Mouse (Mus musculus) layer of hippocampus, postnatal 36 days (tissue): ENCODE results near the gene Skap1. TPM values are rescaled to one million over a fixed set of nuclear protein-coding genes. Genes with fewer than 3 reads are reported as not detected.

Experiments used
- DNase-seq, 2 experiments: peaks; one replicate each; pipeline ENCODE4 v3.0.0; 2022
- total RNA-seq, 2 experiments: library from RNA; stranded (reverse); gene quantifications; 2 replicates each; pipeline ENCODE4 v1.2.3; 2021

Gene Skap1
- total RNA-seq, 2 experiments from 2014 or later, result 0.60 to 1.0 TPM

- no peak for DNase-seq
Observed at GRCm38 (mm10) chr11:96786731-96787450, 322.5 kb downstream of the Skap1 start.

- DNase-seq, result peak; percentile 91
Observed at GRCm38 (mm10) chr11:96788871-96789795, 324.7 kb downstream of the Skap1 start, which contains the start of gene Cbx1. Gene Cbx1 (plus strand): TSS chr11:96789127.

GRCm38 (mm10) chr11:96789990-96790389 lies 325.6 kb downstream of the Skap1 start:
- no peak for DNase-seq

DNA sequence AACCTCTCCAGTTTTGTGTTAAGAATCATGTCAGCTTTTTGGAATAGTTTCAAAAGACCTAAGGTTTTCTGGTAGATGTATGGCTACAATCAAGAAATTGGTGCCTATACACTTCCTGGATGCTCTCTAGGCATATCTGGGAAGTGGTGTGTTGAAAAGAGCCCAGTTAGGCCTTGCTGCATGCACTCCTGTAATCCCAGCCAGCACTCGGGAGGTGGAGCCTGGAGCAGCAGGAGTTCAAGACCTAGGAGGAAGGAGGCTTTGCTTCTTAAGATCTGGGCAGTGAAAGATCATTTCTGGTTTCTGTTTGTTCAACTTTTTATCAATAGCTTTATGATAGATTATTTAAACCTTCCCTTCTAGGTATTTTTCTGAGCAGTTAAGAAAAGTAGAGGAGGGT lies 326.3 kb downstream of the Skap1 start:
- DNase-seq, result no peak

- DNase-seq, result no peak
Observed at GRCm38 (mm10) chr11:96795491-96795890, 331.1 kb downstream of the Skap1 start.

DNA sequence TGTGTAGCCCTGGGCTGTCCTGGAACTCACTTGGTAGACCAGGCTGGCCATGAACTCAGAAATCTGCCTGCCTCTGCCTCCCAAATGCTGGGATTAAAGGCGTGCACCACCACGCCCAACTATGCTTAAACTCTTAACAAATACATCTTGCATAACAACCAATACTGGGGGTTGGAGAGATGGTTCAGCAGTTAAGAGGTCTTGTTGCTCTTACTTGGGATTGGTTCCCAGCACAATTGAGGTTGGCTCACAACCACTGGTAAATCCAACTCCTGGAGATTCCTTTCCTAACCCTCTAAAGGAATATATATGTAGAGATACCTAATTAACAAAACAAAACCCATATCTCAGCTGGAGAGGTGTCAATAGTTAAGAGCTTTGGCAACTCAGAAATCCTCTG lies 331.7 kb downstream of the Skap1 start:
- no peak for DNase-seq

GRCm38 (mm10) chr11:96796586-96796985 lies 332.2 kb downstream of the Skap1 start:
- no peak for DNase-seq

DNA sequence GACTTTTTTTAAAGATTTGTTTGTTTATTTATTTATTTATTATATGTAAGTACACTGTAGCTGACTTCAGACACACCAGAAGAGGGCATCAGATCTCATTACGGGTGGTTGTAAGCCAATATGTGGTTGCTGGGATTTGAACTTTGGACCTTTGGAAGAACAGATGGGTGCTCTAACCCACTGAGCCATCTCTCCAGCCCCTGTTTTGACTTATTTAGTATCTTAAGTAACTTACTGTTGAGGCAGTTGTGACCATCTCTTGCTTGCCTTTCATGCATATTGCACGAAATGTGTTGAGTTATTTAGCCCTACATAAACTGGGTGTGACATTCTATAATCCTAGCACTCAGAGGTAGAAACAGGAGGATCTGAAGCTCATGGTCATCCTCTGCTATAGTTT lies 335.1 kb downstream of the Skap1 start:
- no peak for DNase-seq

GRCm38 (mm10) chr11:96805606-96806005 lies 341.2 kb downstream of the Skap1 start:
- no peak for DNase-seq

- no peak for DNase-seq
Observed at GRCm38 (mm10) chr11:96808066-96808465, 343.7 kb downstream of the Skap1 start.

Other genes with a start within 250 kb of the Skap1 start
- not detected for gene Hoxb9, start 193.1 kb upstream of the Skap1 start, total RNA-seq
- not detected for gene Hoxb8, start 182.7 kb upstream of the Skap1 start, total RNA-seq
- not detected for gene Hoxb7, start 178.0 kb upstream of the Skap1 start, total RNA-seq
- not detected for gene Hoxb6, start 172.1 kb upstream of the Skap1 start, total RNA-seq
- not detected for gene Hoxb5, start 161.3 kb upstream of the Skap1 start, total RNA-seq
- not detected for gene Hoxb4, start 146.3 kb upstream of the Skap1 start, total RNA-seq
- gene Hoxb3, start 141.3 kb upstream of the Skap1 start, total RNA-seq, result not detected
- not detected for gene Hoxb2, start 114.1 kb upstream of the Skap1 start, total RNA-seq
- not detected for gene Hoxb1, start 98.8 kb upstream of the Skap1 start, total RNA-seq